Mouse (Mus musculus) granulocyte monocyte progenitor cell, adult 5-6 weeks (primary cell): Measurements from ENCODE around the gene Casc3. TPM values are rescaled to one million over a fixed set of nuclear protein-coding genes. Genes with fewer than 3 reads are reported as not detected.

ENCODE experiments used
- ATAC-seq: replicated peaks from 2 replicates; pipeline ENCODE4 v1.8.0; 2016; ENCODE audit warnings: mild to moderate bottlenecking, moderate TSS enrichment, inconsistent platforms; ENCODE audit not compliant: poor library complexity, severe bottlenecking
- total RNA-seq, 2 experiments: library from RNA; stranded (forward) in 1 of 2; stranded (reverse) in 1 of 2; fragments of 200-712, 200-1000 nt in 1 of 2; fragments of >200 nt in 1 of 2; fragmentation: Nextera tagmentation in 1 of 2; gene quantifications; 2 replicates each; pipeline ENCODE4 v1.2.3; 2014 to 2017

Gene Casc3
- total RNA-seq, 2 experiments from 2014 or later, result 31.8 to 46.1 TPM

DNA sequence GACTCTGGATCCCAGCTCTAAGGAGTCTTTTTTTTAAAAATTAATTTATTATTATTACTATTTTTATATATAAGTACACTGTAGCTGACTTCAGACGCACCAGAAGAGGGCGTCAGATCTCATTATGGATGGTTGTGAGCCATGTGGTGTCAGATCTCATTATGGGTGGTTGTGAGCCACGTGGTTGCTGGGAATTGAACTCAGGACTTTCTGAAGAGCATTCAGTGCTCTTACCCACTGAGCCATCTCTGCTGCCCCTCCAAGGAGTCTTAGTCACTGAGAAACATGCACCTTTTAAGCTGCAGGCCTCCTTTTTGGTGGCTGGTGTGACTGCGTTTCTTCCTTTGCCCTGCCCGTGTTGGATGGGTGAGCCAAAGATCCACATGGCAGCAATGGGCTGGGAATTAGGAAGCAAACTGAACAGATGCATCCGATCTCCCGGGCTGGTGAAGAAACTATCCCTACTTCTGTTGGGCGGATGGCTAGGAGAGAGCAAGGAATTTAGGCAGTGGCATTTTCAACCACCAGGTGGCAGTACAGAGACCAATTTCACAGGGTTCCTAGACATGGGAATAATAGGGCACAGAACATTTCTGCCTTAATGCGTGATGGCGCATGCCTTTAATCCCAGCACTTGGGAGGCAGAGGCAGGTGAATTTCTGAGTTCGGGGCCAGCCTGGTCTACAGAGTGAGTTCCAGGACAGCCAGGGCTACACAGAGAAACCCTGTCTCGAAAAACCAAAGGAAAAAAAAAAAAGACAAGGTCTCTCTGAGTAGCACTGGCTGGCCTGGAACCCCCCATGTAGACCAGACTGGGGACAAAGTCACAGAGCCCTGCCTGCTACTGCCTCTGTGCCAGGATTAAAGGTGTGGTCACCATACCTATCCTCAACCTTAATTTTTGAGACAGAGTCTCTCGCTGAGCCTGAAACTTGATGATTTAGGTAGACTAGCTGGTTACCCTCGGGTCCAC, 54.3 kb downstream of the Casc3 start:
- ATAC-seq, result peak; percentile 55

DNA sequence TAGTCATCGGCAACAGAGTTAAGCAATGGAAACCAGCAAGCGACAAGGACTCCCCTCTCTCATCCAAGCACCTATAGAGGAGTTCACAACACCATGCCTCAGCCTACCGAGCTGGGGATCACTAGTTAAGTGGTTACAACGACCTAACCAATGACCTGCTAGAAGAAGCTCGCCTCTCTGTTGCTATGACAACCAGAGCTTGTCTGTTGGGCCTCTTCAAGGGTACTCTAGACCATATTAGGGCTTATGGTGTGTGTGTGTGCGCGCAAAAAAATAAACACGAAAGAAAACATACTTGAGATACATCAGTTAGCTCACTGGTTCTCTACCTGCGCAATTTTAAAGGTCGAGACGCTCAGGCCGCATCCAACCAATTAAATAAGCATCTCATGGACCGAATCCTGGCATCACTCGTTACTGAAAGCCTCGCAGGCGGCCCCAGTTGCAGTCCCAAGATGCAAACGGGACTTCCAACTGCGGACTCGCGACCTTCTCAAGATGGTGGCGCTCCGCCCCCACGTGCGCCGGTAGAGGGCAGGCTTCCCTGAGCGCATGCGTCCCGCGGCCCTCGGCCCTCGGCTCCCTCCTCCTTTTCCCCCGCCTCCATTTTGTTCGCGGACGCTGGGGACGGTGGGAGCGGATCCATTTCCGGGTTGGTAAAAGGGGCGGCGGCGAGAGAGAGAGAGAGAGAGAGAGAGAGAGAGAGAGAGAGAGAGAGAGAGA, 58.5 kb downstream of the Casc3 start, which contains the start of gene Wipf2:
Gene Wipf2, plus strand, starts transcription at position 611 of the 723 bp plus-strand sequence.
- peak; percentile 95 for ATAC-seq

DNA sequence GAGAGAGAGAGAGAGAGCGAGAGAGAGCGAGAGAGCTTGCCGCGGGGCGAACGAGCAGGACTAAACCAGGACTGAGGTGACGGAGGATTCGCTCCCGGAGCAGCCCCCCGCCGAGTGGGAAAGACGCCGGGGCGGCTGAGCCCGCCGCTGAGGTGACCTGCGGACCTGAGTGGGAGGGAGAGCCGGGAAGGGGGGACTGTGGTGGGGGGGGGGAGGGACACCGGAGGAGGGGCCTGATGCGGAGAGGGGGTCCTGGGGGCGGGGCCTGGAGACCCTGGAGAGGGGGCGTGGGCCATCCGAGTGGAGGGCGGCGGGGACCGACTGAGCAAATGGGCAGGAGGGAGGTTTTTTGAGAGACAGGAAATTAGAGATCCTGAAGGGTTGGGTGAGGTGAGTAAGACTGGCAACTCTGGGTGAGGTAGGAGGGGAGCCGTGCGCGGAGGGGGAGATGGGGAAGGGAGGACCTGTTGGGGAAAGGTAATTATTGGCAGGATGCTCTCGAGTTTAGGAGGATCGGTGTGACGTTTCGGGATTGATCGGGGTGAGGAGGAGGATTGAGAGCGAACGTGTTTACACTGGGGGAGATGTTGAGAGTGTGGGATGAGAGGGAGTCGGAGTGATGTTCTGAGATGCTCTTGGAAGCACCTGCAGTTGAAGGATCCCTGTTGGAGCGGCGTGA, 59.2 kb downstream of the Casc3 start:
- peak; percentile 17 for ATAC-seq

- ATAC-seq, result no peak
These were observed 62.6 kb downstream of the Casc3 start for GRCm38 (mm10) chr11:98867293-98867692.

GRCm38 (mm10) chr11:98869906-98870305, 65.2 kb downstream of the Casc3 start:
- no peak for ATAC-seq

DNA sequence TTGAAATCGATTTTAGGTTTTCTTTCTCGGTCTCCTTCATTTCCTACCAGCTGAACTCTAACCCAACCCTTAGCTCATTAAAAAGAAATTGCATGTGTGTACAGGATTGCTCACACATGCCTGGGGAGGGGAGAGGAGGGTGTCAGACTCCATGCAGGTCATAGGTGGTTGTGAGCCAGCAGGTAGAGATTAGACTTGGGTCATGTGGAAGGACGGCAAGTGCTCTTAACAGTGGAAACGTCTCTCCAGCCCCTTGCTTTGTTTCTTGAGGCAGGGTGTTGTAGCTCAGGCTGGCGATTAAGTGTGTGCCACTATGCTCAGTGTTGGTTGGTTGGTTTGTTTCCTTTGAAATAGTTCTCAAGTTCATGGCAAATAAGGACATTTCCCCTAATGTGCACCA, 66.1 kb downstream of the Casc3 start:
- no peak for ATAC-seq

DNA sequence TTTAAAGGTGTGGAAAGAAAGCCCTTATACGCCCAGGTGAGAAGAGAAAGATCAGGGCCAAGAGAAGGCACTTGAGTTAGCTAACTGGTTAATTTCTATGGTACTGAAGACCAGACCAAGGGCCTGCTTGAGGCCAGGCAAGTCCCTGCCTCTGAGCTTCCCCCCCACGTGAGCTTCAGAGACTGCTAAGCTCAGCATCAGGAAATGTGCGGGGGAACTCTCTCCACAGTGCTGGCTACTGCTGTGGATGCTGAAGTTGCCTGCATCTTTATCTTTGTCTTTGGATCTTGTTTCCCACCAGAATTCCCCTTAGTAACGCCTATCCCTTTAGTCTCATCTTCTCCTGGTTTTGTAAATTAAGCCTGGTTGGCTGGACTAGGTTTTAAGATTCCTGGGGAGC, 66.7 kb downstream of the Casc3 start:
- no peak for ATAC-seq

DNA sequence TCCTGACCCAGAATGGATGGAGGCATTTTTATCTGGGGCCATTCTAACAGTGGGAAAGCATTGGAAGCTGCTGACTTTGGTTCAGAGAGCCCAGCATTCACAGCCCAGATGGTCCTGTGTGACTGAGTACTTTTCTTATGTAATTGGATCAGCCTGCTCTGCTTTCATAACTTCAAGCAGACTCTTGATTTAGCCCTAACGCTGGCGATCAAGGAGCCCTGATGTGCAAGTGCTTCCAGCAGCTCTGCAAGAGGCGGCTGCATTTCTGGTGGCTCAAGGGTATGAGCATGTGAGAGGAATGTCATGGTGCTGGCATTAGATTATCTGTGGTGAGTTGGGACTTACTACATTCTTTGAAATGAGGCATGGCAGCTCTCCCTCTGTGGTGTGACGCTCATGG, 67.3 kb downstream of the Casc3 start:
- ATAC-seq, result no peak

DNA sequence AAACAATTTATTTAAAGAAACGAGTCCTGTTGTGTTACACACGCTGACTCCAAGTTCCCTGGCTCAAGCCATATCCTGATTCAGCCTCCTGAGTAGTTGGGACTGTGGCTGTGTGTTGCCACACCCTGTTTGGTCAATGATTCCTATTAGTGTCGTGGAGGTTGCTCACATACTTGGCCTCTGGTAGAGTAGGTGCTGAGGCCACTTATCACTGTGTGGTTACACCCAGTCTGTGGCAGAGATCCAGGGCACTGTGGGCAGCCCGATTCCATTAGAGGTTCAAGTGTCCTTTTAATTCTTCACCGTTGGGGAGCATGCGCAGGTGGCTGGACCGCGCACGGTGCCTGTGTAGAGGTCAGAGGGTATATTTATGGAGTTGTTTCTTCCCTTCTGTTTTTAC, 69.2 kb downstream of the Casc3 start:
- no peak for ATAC-seq

DNA sequence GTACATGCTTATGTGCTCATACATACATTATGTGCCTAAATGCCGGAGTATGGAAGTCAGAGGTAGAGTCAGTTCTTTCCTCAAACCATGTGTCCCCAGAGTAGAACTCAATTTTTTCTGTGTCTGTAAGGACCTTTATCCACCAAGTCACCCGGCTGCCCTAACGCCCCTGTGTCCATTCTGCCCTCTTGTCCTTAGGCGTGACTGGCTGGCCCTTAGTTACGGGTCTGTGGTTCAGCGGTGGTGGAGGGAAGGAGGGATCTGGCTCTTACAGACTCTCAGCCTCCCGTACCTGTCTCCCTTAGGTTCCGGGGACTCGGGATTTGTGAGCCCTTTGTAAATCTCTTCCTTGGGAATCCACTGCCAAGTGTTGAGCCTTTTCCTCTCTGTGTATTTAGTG, 72.3 kb downstream of the Casc3 start:
- ATAC-seq, result no peak

Other genes with a start within 250 kb of the Casc3 start
- 5.9 and 7.3 TPM in 2 replicates for gene Ormdl3, start 217.5 kb upstream of the Casc3 start, total RNA-seq (2014; fragmentation: Nextera tagmentation)
- 7.7 and 8.6 TPM in 2 replicates for gene Ormdl3, start 217.5 kb upstream of the Casc3 start, total RNA-seq (2017)
- gene Lrrc3c, start 206.6 kb upstream of the Casc3 start, total RNA-seq (2014; fragmentation: Nextera tagmentation), result not detected in 2 replicates
- gene Lrrc3c, start 206.6 kb upstream of the Casc3 start, total RNA-seq (2017), result not detected in 2 replicates
- gene Gm12355, start 179.2 kb upstream of the Casc3 start, total RNA-seq (2014; fragmentation: Nextera tagmentation), result 1.6 and 1.8 TPM in 2 replicates
- gene Gm12355, start 179.2 kb upstream of the Casc3 start, total RNA-seq (2017), result 4.8 and 9.5 TPM in 2 replicates
- not detected in 2 replicates for gene Gsdma3, start 178.5 kb upstream of the Casc3 start, total RNA-seq (2014; fragmentation: Nextera tagmentation)
- gene Gsdma3, start 178.5 kb upstream of the Casc3 start, total RNA-seq (2017), result not detected in 2 replicates
- gene Gsdma2, start 158.1 kb upstream of the Casc3 start, total RNA-seq (2014; fragmentation: Nextera tagmentation), result not detected in 2 replicates
- not detected in 2 replicates for gene Gsdma2, start 158.1 kb upstream of the Casc3 start, total RNA-seq (2017)
- not detected in 2 replicates for gene Gsdma, start 140.6 kb upstream of the Casc3 start, total RNA-seq (2014; fragmentation: Nextera tagmentation)
- not detected in 2 replicates for gene Gsdma, start 140.6 kb upstream of the Casc3 start, total RNA-seq (2017)
- gene Psmd3, start 122.4 kb upstream of the Casc3 start, total RNA-seq (2014; fragmentation: Nextera tagmentation), result 77.3 and 81.3 TPM in 2 replicates
- 67.4 and 90.0 TPM in 2 replicates for gene Psmd3, start 122.4 kb upstream of the Casc3 start, total RNA-seq (2017)
- gene Csf3, start 103.6 kb upstream of the Casc3 start, total RNA-seq (2014; fragmentation: Nextera tagmentation), result not detected in 2 replicates
- gene Csf3, start 103.6 kb upstream of the Casc3 start, total RNA-seq (2017), result not detected in 2 replicates
- 57.3 and 68.2 TPM in 2 replicates for gene Med24, start 75.5 kb upstream of the Casc3 start, total RNA-seq (2014; fragmentation: Nextera tagmentation)
- gene Med24, start 75.5 kb upstream of the Casc3 start, total RNA-seq (2017), result 37.6 and 42.6 TPM in 2 replicates
- 39.3 and 39.5 TPM in 2 replicates for gene Thra, start 64.3 kb upstream of the Casc3 start, total RNA-seq (2014; fragmentation: Nextera tagmentation)
- gene Thra, start 64.3 kb upstream of the Casc3 start, total RNA-seq (2017), result 23.0 and 24.2 TPM in 2 replicates
- 2.3 and 2.8 TPM in 2 replicates for gene Nr1d1, start 29.6 kb upstream of the Casc3 start, total RNA-seq (2014; fragmentation: Nextera tagmentation)
- 1.2 TPM in 1 of 2 replicates, not detected in the other for gene Nr1d1, start 29.6 kb upstream of the Casc3 start, total RNA-seq (2017)
- 72.7 and 75.0 TPM in 2 replicates for gene Msl1, start 9.4 kb upstream of the Casc3 start, total RNA-seq (2014; fragmentation: Nextera tagmentation)
- 59.8 and 70.1 TPM in 2 replicates for gene Msl1, start 9.4 kb upstream of the Casc3 start, total RNA-seq (2017)
- gene Rapgefl1, start 31.9 kb downstream of the Casc3 start, total RNA-seq (2014; fragmentation: Nextera tagmentation), result 2.0 TPM in 1 of 2 replicates, not detected in the other
- gene Rapgefl1, start 31.9 kb downstream of the Casc3 start, total RNA-seq (2017), result 0.30 TPM in 1 of 2 replicates, not detected in the other
- gene Wipf2, start 58.7 kb downstream of the Casc3 start, total RNA-seq (2014; fragmentation: Nextera tagmentation), result 8.6 and 11.4 TPM in 2 replicates
- 2.7 and 2.8 TPM in 2 replicates for gene Wipf2, start 58.7 kb downstream of the Casc3 start, total RNA-seq (2017)
- 47.8 and 58.8 TPM in 2 replicates for gene Cdc6, start 102.9 kb downstream of the Casc3 start, total RNA-seq (2014; fragmentation: Nextera tagmentation)
- gene Cdc6, start 102.9 kb downstream of the Casc3 start, total RNA-seq (2017), result 30.3 and 43.5 TPM in 2 replicates
- gene Rara, start 122.9 kb downstream of the Casc3 start, total RNA-seq (2014; fragmentation: Nextera tagmentation), result 3.8 and 8.8 TPM in 2 replicates
- 1.9 and 3.1 TPM in 2 replicates for gene Rara, start 122.9 kb downstream of the Casc3 start, total RNA-seq (2017)
- gene Gjd3, start 178.1 kb downstream of the Casc3 start, total RNA-seq (2014; fragmentation: Nextera tagmentation), result not detected in 2 replicates
- 1.8 TPM in 1 of 2 replicates, not detected in the other for gene Gjd3, start 178.1 kb downstream of the Casc3 start, total RNA-seq (2017)
- 216 and 220 TPM in 2 replicates for gene Top2a, start 219.3 kb downstream of the Casc3 start, total RNA-seq (2014; fragmentation: Nextera tagmentation)
- gene Top2a, start 219.3 kb downstream of the Casc3 start, total RNA-seq (2017), result 674 and 681 TPM in 2 replicates
- 236 and 288 TPM in 2 replicates for gene Igfbp4, start 236.3 kb downstream of the Casc3 start, total RNA-seq (2014; fragmentation: Nextera tagmentation)
- 279 and 410 TPM in 2 replicates for gene Igfbp4, start 236.3 kb downstream of the Casc3 start, total RNA-seq (2017)